Mouse (Mus musculus) heart, adult 2 months (tissue): ENCODE data around the gene Gm20388.

Source experiments
- CTCF ChIP-seq: fragments of 200-600 bp; IDR thresholded peaks from 2 replicates; pipeline ENCODE4 v1.8.1; 2022; ENCODE audit warnings: antibody characterized with exemption, mild to moderate bottlenecking, moderate library complexity
- EP300 ChIP-seq: fragments of 200-500 bp; IDR thresholded peaks from 2 replicates; pipeline ENCODE4 v1.6.1; 2011; ENCODE audit warnings: low read depth, low read length, control low read depth; ENCODE audit not compliant: insufficient read depth
- POLR2A ChIP-seq: fragments of 200-500 bp; IDR thresholded peaks from 2 replicates; pipeline ENCODE4 v1.6.1; 2011; ENCODE audit warnings: mild to moderate bottlenecking, low read depth, low read length, control low read depth; ENCODE audit not compliant: insufficient read depth

GRCm38 (mm10) chr8:121210627-121211026 is 1300.0 kb downstream of the Gm20388 start:
- TF ChIP-seq CTCF (no peak), POLR2A (no peak), EP300 (no peak)
